Mouse (Mus musculus): ENCODE data around the gene Tusc2. TPM values are rescaled to one million over a fixed set of nuclear protein-coding genes. Genes with fewer than 3 reads are reported as not detected.

Gene Tusc2
- polyA plus RNA-seq, 1 experiment: 49.7 TPM

- 90% methylated on average over 12 of the region's 12 CpGs for WGBS
- TF ChIP-seq POLR2A (IDR thresholded peaks at IDR 0.05; ENCODE audit: low read depth, low read length) (no peak), CTCF (IDR thresholded peaks at IDR 0.05; ENCODE audit: extremely low read depth, insufficient read length, insufficient replicate concordance, low read depth, low read length) (no peak)
- Histone ChIP-seq H3K36me3 (ENCODE audit: control insufficient read depth, insufficient read depth, low read length) (peaks cover 10% of the 10 kb centered on the region; the same call in 1 of the 2 replicates), H3K27ac (ENCODE audit: insufficient read depth, low read depth, low read length) (no peak overlapping the region), H3K4me1 (ENCODE audit: control insufficient read depth, insufficient read depth, insufficient read length, low read length) (peaks cover 15% of the 10 kb centered on the region), H3K4me3 (ENCODE audit: low read depth, low read length) (no peak overlapping the region), H3K27me3 (ENCODE audit: control insufficient read depth, insufficient read depth, low read length) (no peaks in the 10 kb centered on the region)
Measured at GRCm38 (mm10) chr9:107544729-107545128, 18.3 kb upstream of the Tusc2 start.

- no peak overlapping the region for H3K27ac ChIP-seq (ENCODE audit: insufficient read depth, low read depth, low read length)
- TF ChIP-seq POLR2A (IDR thresholded peaks at IDR 0.05; ENCODE audit: low read depth, low read length): no peak
- TF ChIP-seq CTCF (IDR thresholded peaks at IDR 0.05; ENCODE audit: extremely low read depth, insufficient read length, insufficient replicate concordance, low read depth, low read length): no peak
- 89% methylated on average over 10 of the region's 10 CpGs for WGBS
Measured at GRCm38 (mm10) chr9:107545199-107545598, 17.9 kb upstream of the Tusc2 start.

GRCm38 (mm10) chr9:107545602-107546001 is 17.5 kb upstream of the Tusc2 start:
- 18% methylated on average over 3 of the region's 3 CpGs for WGBS
- Histone ChIP-seq H3K36me3 (ENCODE audit: control insufficient read depth, insufficient read depth, low read length) (peaks cover 8% of the 10 kb centered on the region; the same call in 1 of the 2 replicates), H3K4me1 (ENCODE audit: control insufficient read depth, insufficient read depth, insufficient read length, low read length) (peaks cover 15% of the 10 kb centered on the region), H3K27ac (ENCODE audit: insufficient read depth, low read depth, low read length) (no peak overlapping the region), H3K27me3 (ENCODE audit: control insufficient read depth, insufficient read depth, low read length) (no peaks in the 10 kb centered on the region), H3K4me3 (ENCODE audit: low read depth, low read length) (no peak overlapping the region)
- no peak for TF ChIP-seq POLR2A (IDR thresholded peaks at IDR 0.05; ENCODE audit: low read depth, low read length)
- peak; percentile 95; the same call in 1 of the 2 replicates for TF ChIP-seq CTCF (IDR thresholded peaks at IDR 0.05; ENCODE audit: extremely low read depth, insufficient read length, insufficient replicate concordance, low read depth, low read length)

More at GRCm38 (mm10) chr9:107545199-107545598, 17.9 kb upstream of the Tusc2 start:
- Histone ChIP-seq H3K4me3 (ENCODE audit: low read depth, low read length) (no peak overlapping the region), H3K27me3 (ENCODE audit: control insufficient read depth, insufficient read depth, low read length) (no peaks in the 10 kb centered on the region), H3K4me1 (ENCODE audit: control insufficient read depth, insufficient read depth, insufficient read length, low read length) (peaks cover 15% of the 10 kb centered on the region), H3K36me3 (ENCODE audit: control insufficient read depth, insufficient read depth, low read length) (peaks cover 8% of the 10 kb centered on the region; the same call in 1 of the 2 replicates)

GRCm38 (mm10) chr9:107547026-107547425 is 16.0 kb upstream of the Tusc2 start, which contains the start of gene Zmynd10:
Gene Zmynd10 (plus strand): TSS chr9:107547298.
- WGBS: 2% methylated on average over 20 of the region's 20 CpGs
- Histone ChIP-seq H3K27ac (ENCODE audit: insufficient read depth, low read depth, low read length) (no peak within 1 kb of the TSS), H3K4me1 (ENCODE audit: control insufficient read depth, insufficient read depth, insufficient read length, low read length) (peaks cover 18% of the 10 kb centered on the region), H3K27me3 (ENCODE audit: control insufficient read depth, insufficient read depth, low read length) (no peaks in the 10 kb centered on the region), H3K4me3 (ENCODE audit: low read depth, low read length) (peak within 1 kb of the TSS; percentile 27), H3K36me3 (ENCODE audit: control insufficient read depth, insufficient read depth, low read length) (peaks cover 8% of the 10 kb centered on the region; the same call in 1 of the 2 replicates)
- TF ChIP-seq POLR2A (IDR thresholded peaks at IDR 0.05; ENCODE audit: low read depth, low read length) (no peak), CTCF (IDR thresholded peaks at IDR 0.05; ENCODE audit: extremely low read depth, insufficient read length, insufficient replicate concordance, low read depth, low read length) (no peak)

- 69% methylated on average over 5 of the region's 5 CpGs for WGBS
- Histone ChIP-seq H3K36me3 (ENCODE audit: control insufficient read depth, insufficient read depth, low read length) (peaks cover 8% of the 10 kb centered on the region; the same call in 1 of the 2 replicates), H3K27ac (ENCODE audit: insufficient read depth, low read depth, low read length) (no peak overlapping the region), H3K27me3 (ENCODE audit: control insufficient read depth, insufficient read depth, low read length) (no peaks in the 10 kb centered on the region), H3K4me3 (ENCODE audit: low read depth, low read length) (no peak overlapping the region), H3K4me1 (ENCODE audit: control insufficient read depth, insufficient read depth, insufficient read length, low read length) (peaks cover 18% of the 10 kb centered on the region)
- no peak for TF ChIP-seq CTCF (IDR thresholded peaks at IDR 0.05; ENCODE audit: extremely low read depth, insufficient read length, insufficient replicate concordance, low read depth, low read length)
- TF ChIP-seq POLR2A (IDR thresholded peaks at IDR 0.05; ENCODE audit: low read depth, low read length): no peak
Measured at GRCm38 (mm10) chr9:107547957-107548356, 15.1 kb upstream of the Tusc2 start.

GRCm38 (mm10) chr9:107548820-107549219 is 14.2 kb upstream of the Tusc2 start:
- TF ChIP-seq POLR2A (IDR thresholded peaks at IDR 0.05; ENCODE audit: low read depth, low read length) (no peak), CTCF (IDR thresholded peaks at IDR 0.05; ENCODE audit: extremely low read depth, insufficient read length, insufficient replicate concordance, low read depth, low read length) (no peak)
- peaks cover 8% of the 10 kb centered on the region; the same call in 1 of the 2 replicates for H3K36me3 ChIP-seq (ENCODE audit: control insufficient read depth, insufficient read depth, low read length)
- H3K4me1 ChIP-seq (ENCODE audit: control insufficient read depth, insufficient read depth, insufficient read length, low read length): peaks cover 19% of the 10 kb centered on the region
- no peaks in the 10 kb centered on the region for H3K27me3 ChIP-seq (ENCODE audit: control insufficient read depth, insufficient read depth, low read length)
- 92% methylated on average over 10 of the region's 10 CpGs for WGBS
- no peak overlapping the region for H3K4me3 ChIP-seq (ENCODE audit: low read depth, low read length)
- H3K27ac ChIP-seq (ENCODE audit: insufficient read depth, low read depth, low read length): no peak overlapping the region

DNA sequence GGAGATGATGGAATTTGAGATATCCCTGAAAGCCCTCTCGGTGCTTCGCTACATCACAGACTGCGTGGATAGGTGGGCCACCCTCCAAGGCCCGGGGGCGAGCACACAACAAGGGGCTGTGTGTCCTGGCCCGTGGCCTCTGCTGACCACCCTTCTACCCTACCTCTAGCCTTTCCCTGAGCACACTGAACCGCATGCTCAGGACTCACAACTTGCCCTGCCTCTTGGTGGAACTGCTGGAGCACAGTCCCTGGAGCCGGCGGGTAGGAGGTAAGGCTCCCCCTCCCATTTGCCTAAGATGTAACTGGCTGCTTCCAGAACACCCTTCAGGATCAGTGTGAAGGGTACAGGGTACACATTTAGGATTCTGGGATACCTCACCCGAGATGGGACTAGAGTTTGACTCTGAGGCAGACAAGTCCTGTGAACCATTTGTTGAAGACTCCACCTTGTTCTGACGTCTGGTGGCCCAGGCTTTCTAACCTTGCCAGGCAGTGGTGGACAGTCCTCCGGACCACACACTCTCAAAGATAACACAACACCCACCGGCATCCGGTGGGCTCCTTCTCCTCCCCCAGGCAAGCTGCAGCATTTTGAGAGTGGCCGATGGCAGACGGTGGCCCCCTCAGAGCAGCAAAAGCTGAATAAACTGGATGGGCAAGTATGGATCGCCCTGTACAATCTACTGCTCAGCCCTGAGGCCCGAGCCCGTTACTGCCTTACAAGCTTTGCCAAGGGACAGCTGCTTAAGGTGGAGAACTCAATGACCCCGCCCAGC is 13.6 kb upstream of the Tusc2 start:
- no peak overlapping the region for H3K4me3 ChIP-seq (ENCODE audit: low read depth, low read length)
- WGBS: 91% methylated on average over 20 of the region's 20 CpGs
- H3K27me3 ChIP-seq (ENCODE audit: control insufficient read depth, insufficient read depth, low read length): no peaks in the 10 kb centered on the region
- H3K36me3 ChIP-seq (ENCODE audit: control insufficient read depth, insufficient read depth, low read length): peaks cover 3% of the 10 kb centered on the region; the same call in 1 of the 2 replicates
- TF ChIP-seq CTCF (IDR thresholded peaks at IDR 0.05; ENCODE audit: extremely low read depth, insufficient read length, insufficient replicate concordance, low read depth, low read length) (no peak), POLR2A (IDR thresholded peaks at IDR 0.05; ENCODE audit: low read depth, low read length) (no peak)
- peaks cover 21% of the 10 kb centered on the region for H3K4me1 ChIP-seq (ENCODE audit: control insufficient read depth, insufficient read depth, insufficient read length, low read length)
- no peak overlapping the region for H3K27ac ChIP-seq (ENCODE audit: insufficient read depth, low read depth, low read length)

Measured in small intestine, adult 2 months (tissue).